Mouse (Mus musculus) cerebellum, adult 2 months (tissue): ENCODE results near the gene Dnajc3.

Experiments used
- CTCF ChIP-seq: fragments of 200-500 bp; IDR thresholded peaks from 2 replicates; pipeline ENCODE4 v1.5.1; 2011; ENCODE audit warnings: low read depth, mild to moderate bottlenecking, control low read depth, low read length, moderate library complexity, borderline replicate concordance; ENCODE audit not compliant: insufficient read depth
- POLR2A ChIP-seq: fragments of 200-500 bp; IDR thresholded peaks from 2 replicates; pipeline ENCODE4 v1.6.1; 2011; ENCODE audit warnings: low read length, control low read depth, borderline replicate concordance; ENCODE audit not compliant: insufficient read depth

DNA sequence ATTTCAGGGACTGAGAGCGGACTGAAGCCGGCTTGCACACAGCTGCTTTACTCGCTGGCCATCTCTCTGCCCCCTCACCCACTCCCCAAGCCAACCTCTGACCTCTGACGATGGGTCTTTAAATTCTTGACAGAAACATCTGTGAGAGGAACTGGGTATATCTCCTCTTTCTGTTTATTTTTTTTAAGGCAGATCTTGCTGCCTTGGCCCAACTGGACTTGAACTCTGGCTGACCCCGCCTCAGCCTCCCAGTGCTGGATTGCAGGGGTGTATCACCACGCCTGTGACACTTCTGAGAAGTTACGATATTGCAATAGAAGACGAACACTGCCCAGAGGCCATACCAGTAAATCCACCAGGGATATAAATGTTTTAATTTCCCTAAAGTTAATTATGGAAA, 27.9 kb upstream of the Dnajc3 start:
- TF ChIP-seq CTCF (no peak), POLR2A (no peak)
